Mouse (Mus musculus) heart, adult 2 months (tissue): Measurements from ENCODE around the gene Cops7a.

Source experiments
- CTCF ChIP-seq: fragments of 200-600 bp; IDR thresholded peaks from 2 replicates; pipeline ENCODE4 v1.8.1; 2022; ENCODE audit warnings: antibody characterized with exemption, mild to moderate bottlenecking, moderate library complexity
- POLR2A ChIP-seq: fragments of 200-500 bp; IDR thresholded peaks from 2 replicates; pipeline ENCODE4 v1.6.1; 2011; ENCODE audit warnings: mild to moderate bottlenecking, low read depth, low read length, control low read depth; ENCODE audit not compliant: insufficient read depth

DNA sequence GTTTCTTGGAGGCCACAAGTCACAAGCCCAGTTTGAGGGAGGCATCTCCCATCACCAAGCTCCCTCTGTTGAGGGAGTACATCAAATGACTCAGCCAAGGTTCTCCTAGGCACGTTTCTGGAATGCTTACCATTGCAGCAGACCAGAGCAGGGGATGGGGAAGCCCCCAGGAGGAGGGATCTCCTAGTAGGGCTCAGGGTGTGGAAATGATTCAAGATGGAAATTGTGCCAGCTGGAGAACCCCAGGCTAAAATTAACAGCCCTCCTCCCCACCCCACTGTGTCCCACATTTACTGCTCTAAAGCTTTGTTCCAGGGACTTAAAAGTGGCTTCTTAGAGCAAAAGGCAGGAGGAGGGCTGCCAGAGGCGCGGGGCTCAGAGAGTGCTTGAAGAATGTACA is 39.7 kb upstream of the Cops7a start:
- no peak for TF ChIP-seq CTCF
- TF ChIP-seq POLR2A, result no peak
